Mouse (Mus musculus): ENCODE measurements around the gene Gm10722.
"Not testable (repeated sequence)": the region's sequence is repeated elsewhere in the genome, so short reads cannot be mapped to it uniquely, and the experiment has no call there.

GRCm38 (mm10) chr9:3038161-3038560, 37.4 kb downstream of the Gm10722 start:
- not testable (repeated sequence) for TF ChIP-seq MAX (IDR thresholded peaks at IDR 0.05); CTCF (IDR thresholded peaks at IDR 0.05; ENCODE audit: control insufficient read depth, insufficient read depth, insufficient read length); USF1 (IDR thresholded peaks at IDR 0.05; ENCODE audit: low read depth); MYOD1 (IDR thresholded peaks at IDR 0.05; ENCODE audit: control insufficient read depth, insufficient read length, low read depth); MYOG (IDR thresholded peaks at IDR 0.05; ENCODE audit: control insufficient read depth, extremely low read depth, insufficient read length); FOSL1 (IDR thresholded peaks at IDR 0.05; ENCODE audit: insufficient read depth, low read length, poor library complexity, severe bottlenecking)
